Mouse (Mus musculus) thymus, adult 2 months (tissue): ENCODE data around the gene Slc34a2.

Source experiments
- CTCF ChIP-seq: fragments of 200-500 bp; IDR thresholded peaks from 2 replicates; pipeline ENCODE4 v1.5.1; 2012; ENCODE audit warnings: mild to moderate bottlenecking, control low read depth, low read length, moderate library complexity, borderline replicate concordance; ENCODE audit not compliant: control insufficient read depth, poor library complexity, insufficient read depth; ENCODE audit errors: extremely low read depth
- POLR2A ChIP-seq: fragments of 200-500 bp; IDR thresholded peaks from 2 replicates; pipeline ENCODE4 v1.6.1; 2012; ENCODE audit warnings: mild to moderate bottlenecking, low read length, control low read depth, moderate library complexity; ENCODE audit not compliant: control insufficient read depth, poor library complexity, insufficient read depth; ENCODE audit errors: extremely low read depth

GRCm38 (mm10) chr5:53043716-53044115 is 5.8 kb downstream of the Slc34a2 start:
- TF ChIP-seq POLR2A = no peak
- TF ChIP-seq CTCF = no peak
